Mouse (Mus musculus) limb, embryonic 14.5 days (tissue): ENCODE data around the gene Pgap1. TPM values are rescaled to one million over a fixed set of nuclear protein-coding genes. Genes with fewer than 3 reads are reported as not detected.

Experiments
- ATAC-seq: fragments of 200-750 bp; cut with Nextera tagmentation; 2 replicates; pipeline ENCODE4 v1.8.0; 2017; ENCODE audit warnings: low read depth, moderate number of reproducible peaks, moderate TSS enrichment; ENCODE audit not compliant: low FRiP score
- DNase-seq: peaks from one replicate; pipeline ENCODE4 v3.0.0-alpha.2; 2015; ENCODE audit warnings: low spot score
- H3K27ac ChIP-seq: fragments of 300-500 bp; sonication (generic); replicated peaks from 2 replicates; pipeline ENCODE4 v1.5.1; 2014; ENCODE audit warnings: low read depth, mild to moderate bottlenecking, low read length, moderate library complexity, mixed read lengths
- H3K27me3 ChIP-seq: fragments of 300-500 bp; sonication (generic); 2 replicates; pipeline ENCODE4 v1.6.1; 2014; ENCODE audit warnings: low read length, mixed read lengths; ENCODE audit not compliant: control insufficient read depth, insufficient read depth
- H3K36me3 ChIP-seq: fragments of 300-500 bp; sonication (generic); 2 replicates; pipeline ENCODE4 v1.6.1; 2014; ENCODE audit warnings: mild to moderate bottlenecking, low read length, moderate library complexity, mixed read lengths; ENCODE audit not compliant: control insufficient read depth, insufficient read depth
- H3K4me1 ChIP-seq: fragments of 300-500 bp; sonication (generic); 2 replicates; pipeline ENCODE4 v1.6.1; 2014; ENCODE audit warnings: antibody characterized with exemption, low read length, mixed read lengths; ENCODE audit not compliant: control insufficient read depth, insufficient read depth
- H3K4me2 ChIP-seq: fragments of 300-500 bp; sonication (generic); replicated peaks from 2 replicates; pipeline ENCODE4 v1.6.1; 2014; ENCODE audit warnings: low read depth, mild to moderate bottlenecking, low read length, moderate library complexity; ENCODE audit not compliant: severe bottlenecking
- H3K4me3 ChIP-seq: fragments of 300-500 bp; sonication (generic); replicated peaks from 2 replicates; pipeline ENCODE4 v1.5.1; 2014; ENCODE audit warnings: low read length
- H3K9ac ChIP-seq: fragments of 300-500 bp; sonication (generic); 2 replicates; pipeline ENCODE4 v1.6.1; 2014; ENCODE audit warnings: mild to moderate bottlenecking, low read depth, low read length, moderate library complexity; ENCODE audit not compliant: severe bottlenecking
- H3K9me3 ChIP-seq: fragments of 300-500 bp; sonication (generic); 2 replicates; pipeline ENCODE4 v1.6.1; 2016; ENCODE audit warnings: low read length; ENCODE audit not compliant: control insufficient read depth
- POLR2A ChIP-seq: fragments of 200-500 bp; IDR thresholded peaks from 2 replicates; pipeline ENCODE4 v1.8.0; 2012; ENCODE audit warnings: inconsistent platforms, mild to moderate bottlenecking, moderate library complexity, borderline replicate concordance; ENCODE audit not compliant: insufficient read depth, insufficient read length; ENCODE audit errors: extremely low read depth
- WGBS: fragments of 180-500 bp; shearing (Covaris S2); extraction: QIAGEN DNeasy Blood & Tissue Kit; methylation state at CpG from one replicate; pipeline ENCODE4 v1.1.7; 2014; 5-methylcytosine and 5-hydroxymethylcytosine counted together
- polyA plus RNA-seq, 2 experiments: library from polyadenylated mRNA; depleted of rRNA in 1 of 2; stranded (reverse) in 1 of 2; unstranded in 1 of 2; fragments of >200 nt; fragmentation: Nextera tagmentation in 1 of 2; extraction: Ambion mirVana in 1 of 2; gene quantifications; 2 replicates each; pipeline versions ENCODE4 v1.2.1 to v1.2.3; 2012 to 2014

Pgap1 gene
- polyA plus RNA-seq, 2 experiments: 3.3 to 6.4 TPM

DNA sequence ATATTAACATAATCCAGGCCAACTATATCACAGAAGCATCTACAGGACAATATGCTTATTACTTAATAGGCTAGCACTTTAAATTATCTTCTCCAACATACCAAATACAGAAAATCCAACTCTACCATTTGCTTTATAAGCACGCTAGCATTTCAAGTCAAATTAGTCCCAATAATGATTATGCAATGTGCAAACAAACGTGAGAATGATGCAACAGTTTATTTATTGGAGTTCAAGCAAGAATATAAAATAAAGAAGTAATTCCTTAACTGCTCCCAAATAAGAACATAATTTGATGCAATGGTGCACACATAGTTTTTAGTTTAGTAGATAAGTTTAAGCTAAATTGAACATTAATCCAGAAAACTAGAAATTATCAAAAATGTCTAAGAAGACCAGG lies 4.9 kb downstream of the Pgap1 start:
- no peaks in the 10 kb centered on the region for H3K36me3 ChIP-seq
- ATAC-seq: no peak
- WGBS: 90% methylated on average over 2 of the region's 2 CpGs

DNA sequence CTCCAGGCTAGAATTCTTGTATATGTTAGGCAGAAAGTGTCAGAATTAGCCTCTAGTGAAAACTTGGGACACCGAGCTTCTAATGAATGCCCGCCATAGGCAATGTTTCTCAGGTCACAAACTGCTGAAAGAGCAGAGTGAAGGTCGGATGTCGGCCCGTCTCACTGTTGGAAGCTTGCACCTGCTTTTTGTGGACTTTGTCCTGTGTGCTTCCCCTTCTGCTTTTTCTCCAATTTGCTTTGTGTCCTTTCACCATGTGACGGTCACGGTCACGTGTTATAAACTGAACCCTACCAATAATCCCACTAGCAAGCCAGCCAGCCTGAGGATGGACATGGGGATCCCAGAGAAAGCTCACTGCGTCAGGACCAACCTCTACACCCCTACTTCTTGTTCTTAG lies 12.3 kb downstream of the Pgap1 start:
- no peaks in the 10 kb centered on the region for H3K9me3 ChIP-seq
- ATAC-seq (no peak), DNase-seq (no peak)
- no peak overlapping the region for H3K9ac ChIP-seq
- H3K36me3 ChIP-seq: peaks cover 9% of the 10 kb centered on the region; the same call in 1 of the 2 replicates
- H3K27ac ChIP-seq: no peak overlapping the region
- no peaks in the 10 kb centered on the region for H3K27me3 ChIP-seq
- no peak for TF ChIP-seq POLR2A
- no peaks in the 10 kb centered on the region for H3K4me1 ChIP-seq
- no peak overlapping the region for H3K4me3 ChIP-seq
- 96% methylated on average over 9 of the region's 9 CpGs for WGBS
- no peak overlapping the region for H3K4me2 ChIP-seq

More for the DNA sequence above, 4.9 kb downstream of the Pgap1 start:
- no peak for DNase-seq
- Histone ChIP-seq H3K27me3 (no peaks in the 10 kb centered on the region), H3K9ac (no peak overlapping the region), H3K9me3 (no peaks in the 10 kb centered on the region), H3K4me1 (no peaks in the 10 kb centered on the region; the same call in 1 of the 2 replicates), H3K27ac (no peak overlapping the region), H3K4me3 (no peak overlapping the region), H3K4me2 (no peak overlapping the region)
- TF ChIP-seq POLR2A: no peak

DNA sequence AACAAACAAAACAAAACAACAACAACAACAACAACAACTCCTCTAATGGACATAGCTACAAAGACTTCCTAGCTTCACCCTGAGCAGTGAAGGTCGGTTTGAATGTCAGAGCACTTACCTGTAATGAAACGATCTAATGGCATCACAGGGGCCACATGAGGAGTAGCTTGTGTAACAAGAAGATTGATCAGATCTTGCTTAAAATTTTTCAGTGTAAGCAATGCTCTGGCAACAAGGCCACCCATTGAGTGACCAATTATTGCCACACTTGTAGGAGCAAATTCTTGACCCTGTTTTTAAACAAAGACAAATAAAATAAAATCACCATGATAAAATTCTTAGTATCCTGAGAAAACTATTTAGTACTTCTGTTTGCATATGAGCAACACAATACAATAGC lies 14.6 kb downstream of the Pgap1 start:
- no peak for ATAC-seq
- no peaks in the 10 kb centered on the region for H3K9me3 ChIP-seq
- WGBS: 83% methylated on average over 2 of the region's 2 CpGs
- H3K4me2 ChIP-seq: no peak overlapping the region
- no peak overlapping the region for H3K27ac ChIP-seq
- no peak overlapping the region for H3K9ac ChIP-seq
- H3K4me1 ChIP-seq: no peaks in the 10 kb centered on the region
- no peak for TF ChIP-seq POLR2A
- DNase-seq: no peak
- no peaks in the 10 kb centered on the region for H3K27me3 ChIP-seq
- H3K4me3 ChIP-seq: no peak overlapping the region
- peaks cover 9% of the 10 kb centered on the region; the same call in 1 of the 2 replicates for H3K36me3 ChIP-seq

- 39% methylated on average over 6 of the region's 6 CpGs for WGBS
- Histone ChIP-seq H3K27ac (no peak overlapping the region), H3K27me3 (no peaks in the 10 kb centered on the region), H3K36me3 (no peaks in the 10 kb centered on the region), H3K4me1 (no peaks in the 10 kb centered on the region), H3K9ac (no peak overlapping the region), H3K9me3 (no peaks in the 10 kb centered on the region), H3K4me2 (no peak overlapping the region), H3K4me3 (no peak overlapping the region)
- DNase-seq: no peak
- TF ChIP-seq POLR2A: no peak
- no peak for ATAC-seq
Observed at GRCm38 (mm10) chr1:54531170-54531569, 26.3 kb downstream of the Pgap1 start.

GRCm38 (mm10) chr1:54523717-54524116 lies 33.8 kb downstream of the Pgap1 start:
- H3K9me3 ChIP-seq: no peaks in the 10 kb centered on the region
- no peak for ATAC-seq
- H3K27ac ChIP-seq: no peak overlapping the region
- 0 out of 2 replicates have a peak, but pooled peaks cover 3% of the 10 kb centered on the region for H3K36me3 ChIP-seq
- no peaks in the 10 kb centered on the region for H3K27me3 ChIP-seq
- DNase-seq: no peak
- no peak overlapping the region for H3K4me3 ChIP-seq
- no peak for TF ChIP-seq POLR2A
- no peak overlapping the region for H3K4me2 ChIP-seq
- no peaks in the 10 kb centered on the region for H3K4me1 ChIP-seq
- no peak overlapping the region for H3K9ac ChIP-seq
- 84% methylated on average over 2 of the region's 2 CpGs for WGBS
